Comparison of ENCODE assay signal across 11 mouse cellular contexts in genomic region chr9:106472321-106472720, GRCm38 (mm10). TPM values are rescaled to one million over a fixed set of nuclear protein-coding genes. Genes with fewer than 3 reads are reported as not detected.
DNase-seq lines count a peak whose midpoint lies in the region; ATAC-seq and TF ChIP-seq lines count a peak whose summit lies in the region.
"Had no signal": no experiment of that assay in that cellular context is flagged by ENCODE, and none has a peak within 500 bp of the region (broad histone marks: within the 10 kb centered on the region; RNA-seq: fewer than 3 reads in every experiment).

No protein-coding gene starts in this region.

- no peak overlapping the region for H3ac ChIP-seq in myocyte (ENCODE audit: control insufficient read depth, insufficient read length)

- DNase-seq in hindbrain, embryonic 10.5 days (ENCODE audit: low spot score) = no peak
- no peak for DNase-seq in hindbrain, postnatal 0 days (ENCODE audit: low spot score)
- DNase-seq in neural tube, embryonic 11.5 days (ENCODE audit: low spot score) = peak; percentile 6
- no peak for DNase-seq in neural tube, embryonic 10.5 days (ENCODE audit: extremely low spot score, low spot score)
- DNase-seq in urinary bladder, adult 2 months (ENCODE audit: low spot score) = no peak
- DNase-seq in natural killer cell, adult 2 months (ENCODE audit: low spot score in 2 of 2) = no peak
- DNase-seq: thymus, postnatal 36 days had no signal

- peak overlapping the region; percentile 35 for H3K27ac ChIP-seq in hindbrain, embryonic 10.5 days
- H3K27ac ChIP-seq in hindbrain, postnatal 0 days = no peak overlapping the region; the same call in 1 of the 2 replicates
- H3K27ac ChIP-seq in neural tube, embryonic 11.5 days (ENCODE audit: low read depth, low read length) = no peak overlapping the region
- peak overlapping the region; percentile 18; the same call in 1 of the 2 replicates for H3K27ac ChIP-seq in embryonic facial prominence, embryonic 15.5 days (replicated peaks)
- H3K27ac ChIP-seq: forebrain, embryonic 15.5 days had no signal

- 76% methylated on average over 4 of the region's 4 CpGs for WGBS in hindbrain, embryonic 10.5 days
- WGBS in hindbrain, postnatal 0 days = 64% methylated on average over 4 of the region's 4 CpGs
- WGBS in neural tube, embryonic 11.5 days = 68% methylated on average over 4 of the region's 4 CpGs
- WGBS in embryonic facial prominence, embryonic 15.5 days = 63% methylated on average over 4 of the region's 4 CpGs

- H3K4me1 ChIP-seq in hindbrain, embryonic 10.5 days (replicated peaks) = peaks cover 70% of the 10 kb centered on the region
- H3K4me1 ChIP-seq in hindbrain, postnatal 0 days (ENCODE audit: insufficient read depth, low read length) = peaks cover 15% of the 10 kb centered on the region; the same call in 1 of the 2 replicates
- peaks cover 9% of the 10 kb centered on the region; the same call in 1 of the 2 replicates for H3K4me1 ChIP-seq in neural tube, embryonic 11.5 days (ENCODE audit: control insufficient read depth, insufficient read depth, low read length)
- H3K4me1 ChIP-seq in embryonic facial prominence, embryonic 15.5 days = peaks cover 54% of the 10 kb centered on the region

- no peaks in the 10 kb centered on the region for H3K9me3 ChIP-seq in hindbrain, embryonic 10.5 days
- H3K9me3 ChIP-seq in hindbrain, postnatal 0 days (ENCODE audit: low read length) = no peaks in the 10 kb centered on the region
- no peaks in the 10 kb centered on the region for H3K9me3 ChIP-seq in neural tube, embryonic 11.5 days (ENCODE audit: control insufficient read depth, low read length)
- H3K9me3 ChIP-seq in embryonic facial prominence, embryonic 15.5 days (replicated peaks) = no peaks in the 10 kb centered on the region
- H3K9me3 ChIP-seq: forebrain, embryonic 15.5 days; G1E had no signal

- H3K9ac ChIP-seq in hindbrain, postnatal 0 days (replicated peaks; ENCODE audit: low read length) = no peak overlapping the region
- H3K9ac ChIP-seq in neural tube, embryonic 11.5 days (ENCODE audit: low read length) = no peak overlapping the region
- H3K9ac ChIP-seq in embryonic facial prominence, embryonic 15.5 days = no peak overlapping the region
- H3K9ac ChIP-seq: forebrain, embryonic 15.5 days had no signal

- no peaks in the 10 kb centered on the region for H3K36me3 ChIP-seq in hindbrain, embryonic 10.5 days
- no peaks in the 10 kb centered on the region for H3K36me3 ChIP-seq in hindbrain, postnatal 0 days (ENCODE audit: insufficient read depth, low read length)
- no peaks in the 10 kb centered on the region for H3K36me3 ChIP-seq in neural tube, embryonic 11.5 days (ENCODE audit: control insufficient read depth, insufficient read depth, low read length)
- H3K36me3 ChIP-seq in embryonic facial prominence, embryonic 15.5 days = no peaks in the 10 kb centered on the region
- no peaks in the 10 kb centered on the region for H3K36me3 ChIP-seq in myocyte (ENCODE audit: control insufficient read depth, insufficient read depth)
- H3K36me3 ChIP-seq: forebrain, embryonic 15.5 days; G1E had no signal

- no peak for TF ChIP-seq POLR2A in myocyte (IDR thresholded peaks at IDR 0.05; ENCODE audit: insufficient read length, low read depth)

- peaks cover 5% of the 10 kb centered on the region for H3K79me2 ChIP-seq in myocyte (ENCODE audit: control insufficient read depth, insufficient read depth)

- TF ChIP-seq CTCF in hindbrain, postnatal 0 days (IDR thresholded peaks at IDR 0.05; ENCODE audit: low read depth) = no peak

- peaks cover 20% of the 10 kb centered on the region for H3K27me3 ChIP-seq in hindbrain, embryonic 10.5 days (ENCODE audit: insufficient read depth, poor library complexity, severe bottlenecking)
- no peaks in the 10 kb centered on the region for H3K27me3 ChIP-seq in hindbrain, postnatal 0 days (ENCODE audit: insufficient read depth, low read length)
- H3K27me3 ChIP-seq in neural tube, embryonic 11.5 days (ENCODE audit: control insufficient read depth, insufficient read depth, low read length) = no peaks in the 10 kb centered on the region
- H3K27me3 ChIP-seq in embryonic facial prominence, embryonic 15.5 days = no peaks in the 10 kb centered on the region
- no peaks in the 10 kb centered on the region for H3K27me3 ChIP-seq in myocyte (ENCODE audit: control insufficient read depth, insufficient read depth, insufficient read length)
- H3K27me3 ChIP-seq: forebrain, embryonic 15.5 days had no signal

- H3K4me3 ChIP-seq in hindbrain, embryonic 10.5 days = no peak overlapping the region
- H3K4me3 ChIP-seq in hindbrain, postnatal 0 days (ENCODE audit: low read length) = no peak overlapping the region
- no peak overlapping the region for H3K4me3 ChIP-seq in neural tube, embryonic 11.5 days (ENCODE audit: low read depth, low read length)
- no peak overlapping the region for H3K4me3 ChIP-seq in embryonic facial prominence, embryonic 15.5 days (replicated peaks)
- no peak overlapping the region for H3K4me3 ChIP-seq in myocyte
- H3K4me3 ChIP-seq: forebrain, embryonic 15.5 days had no signal

- no peak for ATAC-seq in hindbrain, postnatal 0 days
- ATAC-seq in neural tube, embryonic 11.5 days (ENCODE audit: insufficient read depth, low FRiP score, low TSS enrichment) = no peak
- no peak for ATAC-seq in embryonic facial prominence, embryonic 15.5 days (ENCODE audit: insufficient number of reproducible peaks, low FRiP score, low TSS enrichment, low read depth)
- ATAC-seq: forebrain, embryonic 15.5 days had no signal

- no peak overlapping the region for H3K4me2 ChIP-seq in hindbrain, postnatal 0 days (ENCODE audit: low read depth, low read length)
- no peak overlapping the region for H3K4me2 ChIP-seq in neural tube, embryonic 11.5 days (ENCODE audit: low read depth)
- no peak overlapping the region for H3K4me2 ChIP-seq in embryonic facial prominence, embryonic 15.5 days (replicated peaks)
- H3K4me2 ChIP-seq in myocyte (ENCODE audit: low read depth) = no peak overlapping the region
- H3K4me2 ChIP-seq: forebrain, embryonic 15.5 days had no signal

TF ChIP-seq in myocyte, 11 proteins besides CTCF, POLR2A, EP300 and RAD21:
- TF ChIP-seq POLR2AphosphoS2 (IDR thresholded peaks at IDR 0.05; ENCODE audit: insufficient read length, low read depth) = peak; percentile 39
- TF ChIP-seq MYOD1 (IDR thresholded peaks at IDR 0.05; ENCODE audit: control insufficient read depth in 1 of 3, insufficient read length in 2 of 3, low read depth in 2 of 3) = no peak
- TF ChIP-seq TCF12 (IDR thresholded peaks at IDR 0.05; ENCODE audit: insufficient read depth, poor library complexity, severe bottlenecking) = no peak
- TF ChIP-seq REST (IDR thresholded peaks at IDR 0.05; ENCODE audit: insufficient read depth, insufficient read length) = no peak
- no peak for TF ChIP-seq TCF3 (IDR thresholded peaks at IDR 0.05; ENCODE audit: insufficient read length, low read depth)

RNA-seq across cellular contexts. Expression of gene Rrp9, which starts 3.4 kb away (rescaled TPM):
- polyA plus RNA-seq in hindbrain, embryonic 10.5 days (2016; fragmentation: Nextera tagmentation; extraction: Ambion mirVana) = 64.1 and 76.2 TPM in 2 replicates
- total RNA-seq in hindbrain, postnatal 0 days (2014; rRNA removed) = 46.2 and 47.2 TPM in 2 replicates
- 38.3 and 39.0 TPM in 2 replicates for polyA plus RNA-seq in hindbrain, postnatal 0 days (2015; fragmentation: Nextera tagmentation; extraction: Ambion mirVana)
- polyA plus RNA-seq in neural tube, embryonic 11.5 days (2014; fragmentation: Nextera tagmentation; extraction: Ambion mirVana) = 45.5 and 48.1 TPM in 2 replicates
- polyA plus RNA-seq in embryonic facial prominence, embryonic 15.5 days (2015; fragmentation: Nextera tagmentation; extraction: Ambion mirVana) = 44.2 and 44.9 TPM in 2 replicates
- polyA plus RNA-seq in myocyte (2012; fragmentation: generic; extraction: Trizol) = 69.4 TPM
- polyA plus RNA-seq in urinary bladder, adult 2 months (2012; rRNA removed) = 30.6 and 31.0 TPM in 2 replicates

RNA-seq across cellular contexts. Expression of gene Parp3, which starts 4.4 kb away (rescaled TPM):
- 1.6 and 1.8 TPM in 2 replicates for polyA plus RNA-seq in hindbrain, embryonic 10.5 days (2016; fragmentation: Nextera tagmentation; extraction: Ambion mirVana)
- total RNA-seq in hindbrain, postnatal 0 days (2014; rRNA removed) = 1.7 and 2.9 TPM in 2 replicates
- polyA plus RNA-seq in hindbrain, postnatal 0 days (2015; fragmentation: Nextera tagmentation; extraction: Ambion mirVana) = 1.5 and 2.1 TPM in 2 replicates
- 0.98 and 1.6 TPM in 2 replicates for polyA plus RNA-seq in neural tube, embryonic 11.5 days (2014; fragmentation: Nextera tagmentation; extraction: Ambion mirVana)
- 6.8 and 8.5 TPM in 2 replicates for polyA plus RNA-seq in embryonic facial prominence, embryonic 15.5 days (2015; fragmentation: Nextera tagmentation; extraction: Ambion mirVana)
- polyA plus RNA-seq in myocyte (2012; fragmentation: generic; extraction: Trizol) = 66.1 TPM
- polyA plus RNA-seq in urinary bladder, adult 2 months (2012; rRNA removed) = 70.2 and 82.3 TPM in 2 replicates

RNA-seq across cellular contexts. Expression of gene Gpr62, which starts 6.6 kb away (rescaled TPM):
- polyA plus RNA-seq in hindbrain, embryonic 10.5 days (2016; fragmentation: Nextera tagmentation; extraction: Ambion mirVana) = 0.10 and 0.17 TPM in 2 replicates
- total RNA-seq in hindbrain, postnatal 0 days (2014; rRNA removed) = 1.9 and 3.1 TPM in 2 replicates
- 3.2 TPM in 2 replicates for polyA plus RNA-seq in hindbrain, postnatal 0 days (2015; fragmentation: Nextera tagmentation; extraction: Ambion mirVana)
- 0.20 and 0.23 TPM in 2 replicates for polyA plus RNA-seq in neural tube, embryonic 11.5 days (2014; fragmentation: Nextera tagmentation; extraction: Ambion mirVana)
- 0.57 and 0.64 TPM in 2 replicates for polyA plus RNA-seq in embryonic facial prominence, embryonic 15.5 days (2015; fragmentation: Nextera tagmentation; extraction: Ambion mirVana)
- polyA plus RNA-seq in myocyte (2012; fragmentation: generic; extraction: Trizol) = 0.46 TPM
- polyA plus RNA-seq in urinary bladder, adult 2 months (2012; rRNA removed) = 0.29 and 0.33 TPM in 2 replicates
- total RNA-seq: G1E had no signal
- polyA plus RNA-seq: G1E had no signal

RNA-seq across cellular contexts. Expression of gene Pcbp4, which starts 19.2 kb away (rescaled TPM):
- polyA plus RNA-seq in hindbrain, embryonic 10.5 days (2016; fragmentation: Nextera tagmentation; extraction: Ambion mirVana) = 395 and 430 TPM in 2 replicates
- total RNA-seq in hindbrain, postnatal 0 days (2014; rRNA removed) = 623 and 719 TPM in 2 replicates
- polyA plus RNA-seq in hindbrain, postnatal 0 days (2015; fragmentation: Nextera tagmentation; extraction: Ambion mirVana) = 214 and 228 TPM in 2 replicates
- 267 and 278 TPM in 2 replicates for polyA plus RNA-seq in neural tube, embryonic 11.5 days (2014; fragmentation: Nextera tagmentation; extraction: Ambion mirVana)
- polyA plus RNA-seq in embryonic facial prominence, embryonic 15.5 days (2015; fragmentation: Nextera tagmentation; extraction: Ambion mirVana) = 115 and 117 TPM in 2 replicates
- 274 TPM for polyA plus RNA-seq in myocyte (2012; fragmentation: generic; extraction: Trizol)
- polyA plus RNA-seq in urinary bladder, adult 2 months (2012; rRNA removed) = 42.5 and 47.9 TPM in 2 replicates

RNA-seq across cellular contexts. Expression of gene Abhd14a, which starts 24.8 kb away (rescaled TPM):
- polyA plus RNA-seq in hindbrain, embryonic 10.5 days (2016; fragmentation: Nextera tagmentation; extraction: Ambion mirVana) = 39.7 and 41.9 TPM in 2 replicates
- total RNA-seq in hindbrain, postnatal 0 days (2014; rRNA removed) = 59.6 and 62.1 TPM in 2 replicates
- polyA plus RNA-seq in hindbrain, postnatal 0 days (2015; fragmentation: Nextera tagmentation; extraction: Ambion mirVana) = 66.8 and 69.2 TPM in 2 replicates
- polyA plus RNA-seq in neural tube, embryonic 11.5 days (2014; fragmentation: Nextera tagmentation; extraction: Ambion mirVana) = 33.9 and 38.6 TPM in 2 replicates
- 75.6 and 87.0 TPM in 2 replicates for polyA plus RNA-seq in embryonic facial prominence, embryonic 15.5 days (2015; fragmentation: Nextera tagmentation; extraction: Ambion mirVana)
- 19.2 TPM for polyA plus RNA-seq in myocyte (2012; fragmentation: generic; extraction: Trizol)
- polyA plus RNA-seq in urinary bladder, adult 2 months (2012; rRNA removed) = 44.9 and 46.9 TPM in 2 replicates

Comparison
In these comparisons a context has a peak if more than half of its experiments do, and no peak if none do; other contexts are left out.
1. H3K27ac ChIP-seq: peak in hindbrain, embryonic 10.5 days (single experiment) and embryonic facial prominence, embryonic 15.5 days (single experiment); none in hindbrain, postnatal 0 days (single experiment) and neural tube, embryonic 11.5 days (single experiment).